Mouse (Mus musculus) MEL (cell line): Measurements from ENCODE around the gene Cpeb4. TPM values are rescaled to one million over a fixed set of nuclear protein-coding genes. Genes with fewer than 3 reads are reported as not detected.
"Not testable (repeated sequence)": the region's sequence is repeated elsewhere in the genome, so short reads cannot be mapped to it uniquely, and the experiment has no call there.

Experiments used
- DNase-seq: peaks from one replicate; pipeline ENCODE4 v3.0.0; 2011; ENCODE audit warnings: low read depth, low spot score
- H3K27ac ChIP-seq: 2 replicates; pipeline ENCODE4 v1.5.1; 2012; ENCODE audit warnings: low read depth, mild to moderate bottlenecking, control low read depth, low read length, moderate library complexity; ENCODE audit not compliant: control insufficient read depth
- H3K27me3 ChIP-seq, 2 experiments: fragments of 150-350 bp in 1 of 2; sonication (generic) in 1 of 2; 2 replicates each; pipeline ENCODE4 v1.6.1; 2012; ENCODE audit warnings: low read length in 2 of 2, mild to moderate bottlenecking in 2 of 2, improper control_type of control experiment in 1 of 2, moderate library complexity in 1 of 2; ENCODE audit not compliant: insufficient read depth in 2 of 2, control insufficient read depth in 1 of 2
- H3K36me3 ChIP-seq, 2 experiments: 2 replicates each; pipeline ENCODE4 v1.6.1; 2012 to 2014; ENCODE audit warnings: low read length in 2 of 2, improper control_type of control experiment in 1 of 2, inconsistent platforms in 1 of 2, mild to moderate bottlenecking in 1 of 2; ENCODE audit not compliant: insufficient read depth in 2 of 2, control insufficient read depth in 1 of 2
- H3K4me1 ChIP-seq, 2 experiments: fragments of 150-350 bp in 1 of 2; sonication (generic) in 1 of 2; 2 replicates each; pipeline ENCODE4 v1.6.1; 2012; ENCODE audit warnings: low read length in 2 of 2, improper control_type of control experiment in 1 of 2, mild to moderate bottlenecking in 1 of 2; ENCODE audit not compliant: insufficient read depth in 2 of 2, control insufficient read depth in 1 of 2
- H3K4me3 ChIP-seq, 2 experiments: fragments of 150-350 bp in 1 of 2; sonication (generic) in 1 of 2; 2 replicates each; pipeline ENCODE4 v1.5.1; 2012; ENCODE audit warnings: low read depth in 2 of 2, low read length in 2 of 2, mild to moderate bottlenecking in 2 of 2, moderate library complexity in 2 of 2, control low read depth in 1 of 2, improper control_type of control experiment in 1 of 2; ENCODE audit not compliant: control insufficient read depth in 1 of 2, insufficient read depth in 1 of 2
- H3K79me2 ChIP-seq: 2 replicates; pipeline ENCODE4 v1.6.1; 2012; ENCODE audit warnings: mild to moderate bottlenecking, low read length, moderate library complexity; ENCODE audit not compliant: control insufficient read depth, poor library complexity, insufficient read depth
- H3K9ac ChIP-seq: 2 replicates; pipeline ENCODE4 v1.6.1; 2012; ENCODE audit warnings: low read depth, mild to moderate bottlenecking, control low read depth, low read length, moderate library complexity; ENCODE audit not compliant: control insufficient read depth, poor library complexity, severe bottlenecking
- H3K9me3 ChIP-seq: fragments of 150-350 bp; sonication (generic); replicated peaks from 2 replicates; pipeline ENCODE4 v1.6.1; 2012; ENCODE audit warnings: mild to moderate bottlenecking, low read length, improper control_type of control experiment, moderate library complexity; ENCODE audit not compliant: insufficient read depth
- CHD1 ChIP-seq: IDR thresholded peaks from 2 replicates; pipeline ENCODE4 v1.6.1; 2012; ENCODE audit warnings: low read depth, mild to moderate bottlenecking, inconsistent platforms, low read length, improper control_type of control experiment
- EP300 ChIP-seq, 2 experiments: IDR thresholded peaks; 2 replicates each; pipeline ENCODE4 v1.6.1; 2011; ENCODE audit warnings: improper control_type of control experiment in 2 of 2, low read length in 2 of 2, low read depth in 1 of 2, mild to moderate bottlenecking in 1 of 2
- ETS1 ChIP-seq: IDR thresholded peaks from 2 replicates; pipeline ENCODE4 v1.6.1; 2012; ENCODE audit warnings: low read depth, mild to moderate bottlenecking, inconsistent platforms, low read length, improper control_type of control experiment, moderate library complexity
- HCFC1 ChIP-seq: IDR thresholded peaks from 2 replicates; pipeline ENCODE4 v1.6.1; 2012; ENCODE audit warnings: low read depth, mild to moderate bottlenecking, inconsistent platforms, low read length, improper control_type of control experiment, moderate library complexity
- MAFK ChIP-seq: IDR thresholded peaks from 2 replicates; pipeline ENCODE4 v1.6.1; 2011; ENCODE audit warnings: low read depth, mild to moderate bottlenecking, low read length, improper control_type of control experiment, borderline replicate concordance
- MAZ ChIP-seq: IDR thresholded peaks from 2 replicates; pipeline ENCODE4 v1.6.1; 2012; ENCODE audit warnings: low read depth, mild to moderate bottlenecking, inconsistent platforms, low read length, improper control_type of control experiment
- MEF2A ChIP-seq: IDR thresholded peaks from 2 replicates; pipeline ENCODE4 v1.6.1; 2014; ENCODE audit warnings: low read depth, mild to moderate bottlenecking, inconsistent platforms, low read length, improper control_type of control experiment; ENCODE audit not compliant: poor library complexity, insufficient replicate concordance, severe bottlenecking; ENCODE audit errors: extremely low read depth
- POLR2A ChIP-seq, 2 experiments: IDR thresholded peaks; 2 replicates each; pipeline ENCODE4 v1.6.1; 2011 to 2012; ENCODE audit warnings: low read length in 2 of 2, mild to moderate bottlenecking in 2 of 2, control low read depth in 1 of 2, improper control_type of control experiment in 1 of 2, low read depth in 1 of 2, moderate library complexity in 1 of 2; ENCODE audit not compliant: control insufficient read depth in 1 of 2, insufficient read depth in 1 of 2, poor library complexity in 1 of 2
- POLR2AphosphoS5 ChIP-seq: IDR thresholded peaks from 2 replicates; pipeline ENCODE4 v1.6.1; 2012; ENCODE audit warnings: low read depth, borderline replicate concordance, mild to moderate bottlenecking, inconsistent platforms, low read length, moderate library complexity, mixed read lengths
- SMC3 ChIP-seq: IDR thresholded peaks from 2 replicates; pipeline ENCODE4 v1.6.1; 2011; ENCODE audit warnings: low read depth, low read length, improper control_type of control experiment
- TAL1 ChIP-seq: IDR thresholded peaks from 2 replicates; pipeline ENCODE4 v1.6.1; 2012; ENCODE audit warnings: mild to moderate bottlenecking, inconsistent platforms, low read length, moderate library complexity, mixed read lengths
- TCF12 ChIP-seq: IDR thresholded peaks from 2 replicates; pipeline ENCODE4 v1.6.1; 2014; ENCODE audit warnings: low read depth, mild to moderate bottlenecking, inconsistent platforms, low read length, improper control_type of control experiment, moderate library complexity
- USF2 ChIP-seq, 2 experiments: IDR thresholded peaks; 2 replicates each; pipeline ENCODE4 v1.6.1; 2011 to 2012; ENCODE audit warnings: improper control_type of control experiment in 2 of 2, low read length in 2 of 2, borderline replicate concordance in 1 of 2, inconsistent platforms in 1 of 2, low read depth in 1 of 2, mild to moderate bottlenecking in 1 of 2; ENCODE audit not compliant: insufficient read depth in 1 of 2
- ZMIZ1 ChIP-seq: IDR thresholded peaks from 2 replicates; pipeline ENCODE4 v1.6.1; 2012; ENCODE audit warnings: low read depth, mild to moderate bottlenecking, inconsistent platforms, low read length, improper control_type of control experiment, moderate library complexity
- polyA plus RNA-seq, 2 experiments: library from polyadenylated mRNA; stranded (reverse) in 1 of 2; unstranded in 1 of 2; fragments of >175 nt in 1 of 2; fragments of >200 nt in 1 of 2; gene quantifications; 2 replicates each; pipeline versions ENCODE4 v1.2.1 to v1.2.4; 2012; ENCODE audit warnings: low replicate concordance in 2 of 2, low read depth in 1 of 2; ENCODE audit not compliant: insufficient read length in 2 of 2, insufficient read depth in 1 of 2, missing spikeins in 1 of 2
- total RNA-seq: library from RNA; depleted of rRNA; stranded (reverse); fragments of 300-350 nt; gene quantifications from 2 replicates; pipeline ENCODE4 v1.2.3, GENCODE M21; 2012

Cpeb4 gene
- total and polyA plus RNA-seq, 3 experiments = 3.8 to 4.9 TPM; not detected in 1

DNA sequence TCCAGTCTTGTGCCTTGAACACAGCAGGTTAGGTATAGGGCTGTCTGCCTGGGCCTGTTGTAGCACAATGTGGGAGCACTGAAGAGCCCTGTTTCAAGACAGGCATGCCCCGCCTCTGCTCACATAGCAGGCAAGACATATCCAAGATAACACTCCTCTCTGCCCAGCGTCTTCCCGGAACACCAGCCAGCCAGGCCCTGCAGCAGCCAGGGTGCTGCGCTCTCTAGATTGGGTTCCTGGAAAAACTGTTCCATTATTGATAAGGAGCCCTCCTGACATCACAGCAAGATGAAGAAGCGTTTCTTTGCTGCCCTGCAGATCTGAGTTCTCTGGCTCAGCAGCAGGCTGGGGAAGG lies 28.2 kb upstream of the Cpeb4 start (continued):
- TF ChIP-seq HCFC1 = no peak
- TF ChIP-seq, all 39 proteins: peak for 11

DNA sequence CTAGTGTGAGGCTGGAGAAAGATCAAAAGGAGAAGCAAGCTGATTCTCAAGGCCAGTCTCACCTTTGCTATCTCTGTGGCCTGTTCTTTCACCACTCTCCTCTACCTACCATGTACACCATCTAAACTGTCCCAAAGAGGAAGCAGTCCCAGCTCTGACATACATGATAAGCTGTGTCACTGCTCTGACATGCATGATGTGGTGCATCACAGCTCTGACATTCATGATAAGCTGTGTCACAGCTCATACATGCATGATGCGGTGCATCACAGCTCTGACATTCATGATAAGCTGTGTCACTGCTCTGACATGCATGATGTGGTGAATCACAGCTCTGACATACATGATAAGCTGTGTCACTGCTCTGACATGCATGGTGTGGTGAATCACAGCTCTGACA lies 26.9 kb upstream of the Cpeb4 start:
- Histone ChIP-seq H3K36me3 (peaks cover 0 to 23% of the 10 kb centered on the region in 2 experiments; a peak in 2 of 4 replicates), H3K27ac (peak overlapping the region; percentile 60; the same call in 1 of the 2 replicates), H3K4me1 (peaks cover 11 to 29% of the 10 kb centered on the region in 2 experiments)
- H3K27me3 ChIP-seq, H3K4me3 ChIP-seq, H3K9me3 ChIP-seq, H3K79me2 ChIP-seq, H3K9ac ChIP-seq: not testable (repeated sequence)
- peak; percentile 42 for DNase-seq
- TF ChIP-seq TAL1 (peak; percentile 56), EP300 (IDR thresholded peaks at IDR 0.05; ENCODE audit: low read depth in 1 of 2, low read length in 2 of 2) (0 out of 4 replicates have a peak, but pooled peaks of 1 of the 2 experiments have one; percentile 10)

DNA sequence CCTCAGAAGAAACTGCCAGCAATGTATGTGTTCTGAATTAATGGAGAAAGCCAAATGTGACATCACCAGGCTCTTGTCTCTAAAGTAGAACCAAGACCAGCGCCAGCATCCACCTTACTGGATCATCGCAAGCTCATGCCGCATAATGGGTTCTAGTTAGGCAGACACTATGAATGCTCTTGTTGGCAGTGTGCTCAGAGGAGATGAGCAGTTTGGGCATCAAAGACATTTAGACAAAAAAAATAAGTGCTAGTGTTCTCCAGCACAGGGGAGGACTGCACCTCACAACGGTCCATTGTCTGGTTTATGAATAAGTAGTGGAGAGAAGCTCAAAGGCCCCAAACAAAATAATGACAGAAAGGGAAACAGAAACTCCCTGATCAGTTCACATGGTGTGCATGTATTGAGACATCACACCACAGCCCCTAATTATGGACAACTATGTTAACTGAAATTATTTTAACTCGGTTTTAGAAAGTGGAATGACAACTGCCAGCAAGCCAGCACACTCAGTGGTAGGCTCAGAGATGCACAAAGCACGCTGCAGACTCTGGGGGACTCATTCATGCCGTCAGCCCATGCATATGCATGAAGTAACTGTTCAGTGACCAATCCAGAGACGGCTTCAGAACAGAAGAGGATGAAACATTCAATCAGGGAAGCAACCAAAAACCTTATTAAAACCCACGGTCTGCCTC lies 25.1 kb upstream of the Cpeb4 start:
- no peak for DNase-seq
- Histone ChIP-seq H3K9me3 (no peaks in the 10 kb centered on the region), H3K27ac (no peak overlapping the region), H3K9ac (no peak overlapping the region), H3K36me3 (peaks cover 0 to 23% of the 10 kb centered on the region in 2 experiments; a peak in 2 of 4 replicates), H3K4me1 (peaks cover 11 to 29% of the 10 kb centered on the region in 2 experiments), H3K4me3 (no peak overlapping the region), H3K79me2 (no peaks in the 10 kb centered on the region), H3K27me3 (no peaks in the 10 kb centered on the region; a peak in 1 of 4 replicates)
- TF ChIP-seq USF2 (IDR thresholded peaks at IDR 0.05; ENCODE audit: borderline replicate concordance in 1 of 2, insufficient read depth in 1 of 2, low read depth in 1 of 2, low read length in 2 of 2) = no peak
- TF ChIP-seq ETS1 = no peak
- no peak for TF ChIP-seq SMC3
- TF ChIP-seq MAZ = no peak
- no peak for TF ChIP-seq MEF2A
- TF ChIP-seq MAFK = no peak
- TF ChIP-seq POLR2AphosphoS5 = no peak
- TF ChIP-seq ZMIZ1 = no peak
- TF ChIP-seq CHD1 = no peak
- no peak for TF ChIP-seq TCF12
- TF ChIP-seq POLR2A (IDR thresholded peaks at IDR 0.05; ENCODE audit: control insufficient read depth in 1 of 2, insufficient read depth in 1 of 2, low read depth in 1 of 2, low read length in 2 of 2, poor library complexity in 1 of 2) = no peak
